Mouse (Mus musculus): ENCODE measurements around the gene Clk2. TPM values are rescaled to one million over a fixed set of nuclear protein-coding genes. Genes with fewer than 3 reads are reported as not detected.
"Not testable (repeated sequence)": the region's sequence is repeated elsewhere in the genome, so short reads cannot be mapped to it uniquely, and the experiment has no call there.

Clk2 gene
- polyA plus RNA-seq, 1 experiment = 48.3 TPM

DNA sequence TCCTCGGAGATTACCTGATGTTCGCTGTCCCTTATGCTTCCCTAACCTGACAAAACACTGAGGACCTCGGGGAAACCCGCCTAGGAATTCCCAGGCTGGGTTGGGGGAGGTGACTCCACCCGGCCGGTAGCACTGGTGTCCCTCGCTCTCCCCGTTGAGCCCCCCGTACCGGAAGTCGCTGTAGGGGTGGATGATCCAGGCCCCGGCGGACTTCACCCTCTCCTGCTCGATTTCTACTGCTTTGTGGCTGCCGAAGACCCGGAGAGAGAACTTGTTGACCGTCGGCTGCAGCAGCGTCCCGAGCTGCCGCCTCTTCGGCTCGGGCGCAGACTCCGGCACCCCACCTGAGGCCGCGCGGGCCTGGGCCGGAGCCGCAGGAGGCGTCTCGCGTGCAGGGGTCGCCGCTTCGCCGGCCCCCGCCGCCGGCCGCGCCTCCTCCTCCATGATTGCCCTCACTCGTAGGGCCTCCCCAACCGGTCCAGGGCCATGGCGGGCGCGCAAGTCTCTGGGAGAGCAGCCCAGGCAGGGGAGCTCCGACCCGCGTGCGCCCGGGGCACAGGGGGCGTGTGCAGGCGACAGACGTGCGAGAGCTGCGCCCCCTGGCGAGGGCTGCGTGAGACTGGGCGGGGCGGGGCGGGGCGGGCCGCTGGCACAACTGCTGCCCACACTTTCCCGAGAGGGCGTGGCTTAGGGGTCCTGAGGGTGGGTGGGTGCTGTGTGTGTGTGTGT is 4.8 kb upstream of the Clk2 start, which contains the start of gene Hcn3:
Hcn3 (minus strand) TSS at position 581 of the 729 bp plus-strand sequence.
- no peak within 1 kb of the TSS for H3K27ac ChIP-seq (ENCODE audit: control insufficient read depth, insufficient read depth, low read depth, low read length)
- no peaks in the 10 kb centered on the region for H3K36me3 ChIP-seq (ENCODE audit: control insufficient read depth, insufficient read depth, low read length)
- peaks cover 13% of the 10 kb centered on the region for H3K4me1 ChIP-seq (ENCODE audit: control insufficient read depth, insufficient read depth, low read length)
- no peaks in the 10 kb centered on the region for H3K27me3 ChIP-seq (ENCODE audit: control insufficient read depth, insufficient read depth, low read length)
- TF ChIP-seq POLR2A (IDR thresholded peaks at IDR 0.05; ENCODE audit: control insufficient read depth, low read depth, low read length) (no peak; the same call in 1 of the 2 replicates), CTCF (IDR thresholded peaks at IDR 0.05; ENCODE audit: control insufficient read depth, insufficient read depth, insufficient replicate concordance, low read depth, low read length) (peak; percentile 34; the same call in 1 of the 2 replicates)
- H3K4me3 ChIP-seq (ENCODE audit: control insufficient read depth, low read depth, low read length) = peak within 1 kb of the TSS; percentile 69

DNA sequence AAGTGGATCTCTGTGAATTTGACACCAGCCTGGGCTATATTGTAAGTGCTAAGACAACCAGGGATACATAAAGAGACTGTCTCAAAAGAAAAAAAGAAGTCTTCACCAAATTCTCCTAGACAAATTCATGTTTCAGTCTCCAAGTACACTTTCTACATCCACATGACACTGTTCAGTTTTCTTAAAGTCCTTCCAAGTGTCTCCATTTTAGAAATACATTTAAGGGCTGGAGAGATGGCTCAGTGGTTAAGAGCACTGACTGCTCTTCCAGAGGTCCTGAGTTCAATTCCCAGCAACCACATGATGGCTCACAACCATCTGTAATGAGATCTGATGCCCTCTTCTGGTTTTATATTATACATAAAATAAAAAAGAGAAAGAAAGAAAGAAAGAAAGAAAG is 3.4 kb upstream of the Clk2 start:
- not testable (repeated sequence) for H3K27ac ChIP-seq (ENCODE audit: control insufficient read depth, insufficient read depth, low read depth, low read length); H3K36me3 ChIP-seq (ENCODE audit: control insufficient read depth, insufficient read depth, low read length); H3K27me3 ChIP-seq (ENCODE audit: control insufficient read depth, insufficient read depth, low read length); H3K4me3 ChIP-seq (ENCODE audit: control insufficient read depth, low read depth, low read length)
- H3K4me1 ChIP-seq (ENCODE audit: control insufficient read depth, insufficient read depth, low read length) = peaks cover 18% of the 10 kb centered on the region

DNA sequence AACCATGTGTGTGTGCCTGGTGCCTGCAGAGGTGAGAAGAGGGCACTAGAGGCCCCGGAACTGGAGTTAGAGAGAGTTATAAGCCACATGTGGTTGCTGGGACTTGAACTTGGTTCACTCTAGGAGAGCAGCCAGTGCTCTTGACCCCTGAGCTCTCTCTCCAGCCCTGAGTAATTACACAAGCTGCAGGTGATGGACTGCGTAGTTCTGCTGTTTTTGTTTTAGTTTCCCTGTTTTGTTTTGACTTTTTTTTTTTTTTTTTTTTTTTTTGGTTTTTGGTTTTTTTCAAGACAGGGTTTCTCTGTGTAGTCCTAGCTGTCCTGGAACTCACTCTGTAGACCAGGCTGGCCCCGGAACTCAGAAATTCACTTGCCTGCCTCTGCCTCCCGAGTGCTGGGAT is 2.8 kb upstream of the Clk2 start:
- Histone ChIP-seq H3K27ac (ENCODE audit: control insufficient read depth, insufficient read depth, low read depth, low read length) (no peak overlapping the region), H3K4me3 (ENCODE audit: control insufficient read depth, low read depth, low read length) (no peak overlapping the region), H3K36me3 (ENCODE audit: control insufficient read depth, insufficient read depth, low read length) (no peaks in the 10 kb centered on the region), H3K27me3 (ENCODE audit: control insufficient read depth, insufficient read depth, low read length) (no peaks in the 10 kb centered on the region), H3K4me1 (ENCODE audit: control insufficient read depth, insufficient read depth, low read length) (peaks cover 18% of the 10 kb centered on the region)
- TF ChIP-seq POLR2A (IDR thresholded peaks at IDR 0.05; ENCODE audit: control insufficient read depth, low read depth, low read length) (no peak), CTCF (IDR thresholded peaks at IDR 0.05; ENCODE audit: control insufficient read depth, insufficient read depth, insufficient replicate concordance, low read depth, low read length) (no peak)

DNA sequence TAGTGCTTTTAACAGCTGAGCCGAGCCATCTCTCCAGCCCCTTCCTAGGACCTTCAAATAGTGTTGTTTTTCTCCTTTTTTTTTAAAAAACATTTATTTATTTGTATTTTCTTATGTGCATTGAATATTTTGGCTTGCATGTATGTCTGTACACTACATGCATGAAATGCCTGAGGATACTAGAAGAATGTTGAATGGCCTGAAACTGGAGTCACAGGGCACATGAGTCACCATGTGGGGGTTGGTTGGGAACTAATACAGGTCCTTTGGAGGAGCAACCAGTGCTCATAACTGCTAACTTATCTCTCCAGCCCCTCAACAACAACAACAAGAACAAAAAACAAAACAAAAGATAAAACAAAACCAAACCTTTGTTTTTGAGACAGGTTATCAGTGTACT is 1.5 kb upstream of the Clk2 start:
- Histone ChIP-seq H3K27ac (ENCODE audit: control insufficient read depth, insufficient read depth, low read depth, low read length) (no peak overlapping the region), H3K27me3 (ENCODE audit: control insufficient read depth, insufficient read depth, low read length) (no peaks in the 10 kb centered on the region), H3K36me3 (ENCODE audit: control insufficient read depth, insufficient read depth, low read length) (peaks cover 1% of the 10 kb centered on the region; the same call in 1 of the 2 replicates), H3K4me1 (ENCODE audit: control insufficient read depth, insufficient read depth, low read length) (peaks cover 18% of the 10 kb centered on the region), H3K4me3 (ENCODE audit: control insufficient read depth, low read depth, low read length) (no peak overlapping the region)
- TF ChIP-seq POLR2A (IDR thresholded peaks at IDR 0.05; ENCODE audit: control insufficient read depth, low read depth, low read length) (no peak), CTCF (IDR thresholded peaks at IDR 0.05; ENCODE audit: control insufficient read depth, insufficient read depth, insufficient replicate concordance, low read depth, low read length) (no peak)

DNA sequence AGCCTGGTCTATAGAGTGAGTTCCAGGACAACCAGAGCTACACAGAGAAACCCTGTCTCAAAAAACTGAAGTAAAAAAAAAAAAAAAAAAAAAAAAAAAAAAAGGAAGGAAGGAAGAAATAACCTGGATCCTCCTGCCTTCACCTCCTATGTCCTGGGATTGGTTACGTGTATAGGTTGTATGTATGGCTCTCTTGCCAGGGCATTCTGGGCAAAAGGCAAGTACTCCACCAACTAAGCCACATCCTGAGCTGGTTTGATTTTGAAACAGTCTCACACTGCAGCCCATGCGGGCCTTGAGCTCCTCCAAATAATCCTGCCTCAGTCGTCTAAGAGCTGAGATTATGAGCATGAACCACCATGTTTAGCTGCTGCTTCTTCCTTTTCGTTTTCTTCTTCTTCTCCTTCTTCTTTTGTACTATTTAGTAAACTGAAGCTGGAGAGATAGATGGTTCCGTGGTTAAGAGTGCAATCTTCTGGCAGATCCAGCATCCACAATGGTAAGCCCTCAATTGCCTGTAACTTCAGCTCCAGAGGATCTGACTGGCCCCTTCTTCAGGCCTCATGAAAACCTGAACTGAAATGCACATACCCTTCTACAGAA is 851 bp upstream of the Clk2 start:
- Histone ChIP-seq H3K36me3 (ENCODE audit: control insufficient read depth, insufficient read depth, low read length) (peaks cover 5% of the 10 kb centered on the region), H3K27ac (ENCODE audit: control insufficient read depth, insufficient read depth, low read depth, low read length) (no peak overlapping the region; the same call in 1 of the 2 replicates), H3K4me1 (ENCODE audit: control insufficient read depth, insufficient read depth, low read length) (peaks cover 18% of the 10 kb centered on the region), H3K27me3 (ENCODE audit: control insufficient read depth, insufficient read depth, low read length) (no peaks in the 10 kb centered on the region), H3K4me3 (ENCODE audit: control insufficient read depth, low read depth, low read length) (no peak overlapping the region; the same call in 1 of the 2 replicates)
- TF ChIP-seq POLR2A (IDR thresholded peaks at IDR 0.05; ENCODE audit: control insufficient read depth, low read depth, low read length) (no peak), CTCF (IDR thresholded peaks at IDR 0.05; ENCODE audit: control insufficient read depth, insufficient read depth, insufficient replicate concordance, low read depth, low read length) (no peak)

DNA sequence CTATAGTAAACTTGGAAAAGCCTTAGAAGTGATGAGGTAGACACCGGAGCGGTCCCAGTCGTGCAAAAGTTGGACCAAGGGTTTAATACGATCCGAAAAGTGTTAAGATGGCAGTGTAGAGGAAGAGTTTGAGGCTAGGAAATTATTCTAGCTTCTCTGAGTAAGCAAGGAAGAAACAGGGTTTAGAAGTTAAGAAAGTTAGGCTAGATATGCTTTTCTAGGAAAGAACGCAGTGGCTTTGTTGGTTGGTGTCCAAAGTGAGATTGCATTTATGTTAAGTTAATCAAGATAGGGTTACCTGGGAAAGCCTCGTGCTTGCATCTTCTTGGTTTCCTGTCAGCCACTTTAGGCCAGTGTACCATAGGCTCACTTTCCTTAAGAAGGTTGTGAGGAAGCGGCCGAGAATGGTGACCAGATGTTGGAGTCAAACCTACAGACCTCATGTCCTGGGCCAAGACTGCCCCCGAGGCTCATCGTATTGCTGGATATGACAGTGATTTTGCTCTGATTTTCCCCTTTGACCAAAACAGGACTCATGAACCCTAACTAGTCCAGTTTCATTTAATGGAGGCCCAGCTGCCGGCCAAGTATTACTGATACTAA is 774 bp downstream of the Clk2 start:
- Histone ChIP-seq H3K27ac (ENCODE audit: control insufficient read depth, insufficient read depth, low read depth, low read length) (peak overlapping the region; percentile 95), H3K4me1 (ENCODE audit: control insufficient read depth, insufficient read depth, low read length) (peaks cover 9% of the 10 kb centered on the region), H3K36me3 (ENCODE audit: control insufficient read depth, insufficient read depth, low read length) (peaks cover 8% of the 10 kb centered on the region), H3K27me3 (ENCODE audit: control insufficient read depth, insufficient read depth, low read length) (no peaks in the 10 kb centered on the region), H3K4me3 (ENCODE audit: control insufficient read depth, low read depth, low read length) (peak overlapping the region; percentile 95)
- TF ChIP-seq POLR2A (IDR thresholded peaks at IDR 0.05; ENCODE audit: control insufficient read depth, low read depth, low read length) (no peak), CTCF (IDR thresholded peaks at IDR 0.05; ENCODE audit: control insufficient read depth, insufficient read depth, insufficient replicate concordance, low read depth, low read length) (no peak)

DNA sequence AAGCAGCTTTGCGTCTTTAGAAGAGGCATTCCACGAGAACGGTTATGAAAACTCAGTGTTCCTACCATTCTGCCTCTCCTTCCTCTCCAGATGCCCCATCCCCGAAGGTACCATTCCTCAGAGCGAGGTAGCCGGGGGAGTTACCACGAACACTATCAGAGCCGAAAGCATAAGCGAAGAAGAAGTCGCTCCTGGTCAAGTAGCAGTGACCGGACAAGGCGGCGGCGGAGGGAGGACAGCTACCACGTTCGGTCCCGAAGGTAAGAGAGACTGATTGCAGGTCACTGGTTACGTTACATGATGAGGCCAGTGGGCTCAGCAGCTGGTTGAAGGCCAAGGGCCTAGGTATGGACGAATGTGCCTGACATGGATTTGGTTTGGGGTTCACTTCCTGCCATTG is 2.4 kb downstream of the Clk2 start:
- no peak overlapping the region for H3K4me3 ChIP-seq (ENCODE audit: control insufficient read depth, low read depth, low read length)
- TF ChIP-seq CTCF (IDR thresholded peaks at IDR 0.05; ENCODE audit: control insufficient read depth, insufficient read depth, insufficient replicate concordance, low read depth, low read length) (no peak), POLR2A (IDR thresholded peaks at IDR 0.05; ENCODE audit: control insufficient read depth, low read depth, low read length) (no peak)
- H3K27me3 ChIP-seq (ENCODE audit: control insufficient read depth, insufficient read depth, low read length) = no peaks in the 10 kb centered on the region
- peaks cover 9% of the 10 kb centered on the region for H3K4me1 ChIP-seq (ENCODE audit: control insufficient read depth, insufficient read depth, low read length)
- H3K27ac ChIP-seq (ENCODE audit: control insufficient read depth, insufficient read depth, low read depth, low read length) = no peak overlapping the region
- peaks cover 9% of the 10 kb centered on the region for H3K36me3 ChIP-seq (ENCODE audit: control insufficient read depth, insufficient read depth, low read length)

Data from testis, adult 2 months (tissue).